Mouse (Mus musculus): ENCODE data around the gene Gm2888. TPM values are rescaled to one million over a fixed set of nuclear protein-coding genes. Genes with fewer than 3 reads are reported as not detected.

Gm2888 gene
- not detected for polyA plus RNA-seq (2012; fragmentation: generic; extraction: Trizol)

DNA sequence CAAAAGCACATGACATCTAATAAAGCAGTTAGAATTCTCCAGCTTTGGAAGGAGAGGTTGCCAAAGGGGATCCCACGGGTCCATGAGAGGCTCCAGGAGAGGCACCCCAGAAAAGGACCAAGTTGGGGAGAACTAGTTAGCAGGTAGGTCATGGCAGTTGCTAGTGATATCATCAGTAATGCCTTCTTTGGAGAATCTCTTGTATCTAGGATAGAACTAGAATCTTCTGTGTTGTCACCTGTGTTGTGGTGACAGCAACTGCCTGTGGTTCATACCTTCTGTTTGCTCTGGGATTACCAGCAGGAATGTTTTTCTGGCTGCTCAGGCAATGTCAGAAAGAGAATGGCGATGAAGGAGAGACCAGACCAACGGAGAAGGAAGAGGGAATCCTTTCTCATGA, at the start of gene Gm2888:
Gene Gm2888, plus strand, starts transcription at position 301 of the 400 bp plus-strand sequence.

DNA sequence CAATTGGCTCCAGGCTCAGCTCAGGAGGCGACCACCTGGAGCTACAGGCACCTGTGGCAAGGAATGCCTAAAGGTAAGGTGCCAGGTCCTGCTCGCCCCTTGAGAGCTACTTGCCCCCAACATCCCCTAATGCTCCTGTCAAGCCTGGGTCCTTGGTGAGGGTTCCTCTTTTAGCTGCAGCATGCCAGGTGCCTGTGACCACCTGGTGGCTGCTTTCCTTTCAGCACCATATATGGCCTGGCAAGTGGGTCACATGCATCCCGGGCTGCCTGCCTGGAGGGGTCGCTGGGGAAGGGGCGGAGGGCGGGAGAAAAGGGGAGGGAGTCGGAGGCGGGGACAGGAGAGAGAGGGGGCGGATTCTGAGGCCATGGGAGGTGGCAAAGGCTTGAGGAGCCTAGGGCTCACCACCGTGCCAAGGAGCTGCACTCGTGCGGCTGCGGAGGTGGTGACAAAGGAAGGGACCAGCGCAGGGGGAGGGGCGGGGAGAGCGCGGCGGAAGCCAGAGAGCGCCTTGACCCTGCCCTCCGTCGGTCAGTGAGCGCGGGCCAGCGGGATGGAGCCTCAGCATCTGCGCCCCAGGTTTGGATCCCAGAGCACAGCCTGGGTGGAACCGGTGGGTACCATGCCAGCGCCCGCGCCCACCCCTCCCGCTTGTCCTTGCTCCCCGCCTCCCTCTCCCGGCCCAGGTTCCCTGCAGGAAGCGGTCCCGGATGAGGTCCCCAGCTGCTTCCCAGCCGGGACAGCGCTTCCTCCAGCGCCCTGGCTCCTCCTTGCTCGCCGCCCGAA, 19.1 kb downstream of the Gm2888 start, which contains the start of gene Gm2897:
Gene Gm2897, plus strand, starts transcription at position 559 of the 786 bp plus-strand sequence.

Other genes with a start within 250 kb of the Gm2888 start
- gene Gm2897, start 19.3 kb downstream of the Gm2888 start, polyA plus RNA-seq (2012; fragmentation: generic; extraction: Trizol): not detected
- gene Gm10340, start 104.0 kb downstream of the Gm2888 start, polyA plus RNA-seq (2012; fragmentation: generic; extraction: Trizol): not detected
- gene Gm5795, start 158.3 kb downstream of the Gm2888 start, polyA plus RNA-seq (2012; fragmentation: generic; extraction: Trizol): not detected
- gene D830030K20Rik, start 178.5 kb downstream of the Gm2888 start, polyA plus RNA-seq (2012; fragmentation: generic; extraction: Trizol): not detected